Mouse (Mus musculus): ENCODE data around the gene Hspb6. TPM values are rescaled to one million over a fixed set of nuclear protein-coding genes. Genes with fewer than 3 reads are reported as not detected.

Gene Hspb6
- polyA plus RNA-seq, 1 experiment from 2014 or later: 14.2 TPM

GRCm38 (mm10) chr7:30560296-30560695 is 8.3 kb downstream of the Hspb6 start:
- 48% methylated on average over 2 of the region's 2 CpGs for WGBS
- no peak overlapping the region; the same call in 1 of the 2 replicates for H3K4me2 ChIP-seq (ENCODE audit: low read length)
- no peak overlapping the region for H3K9ac ChIP-seq (ENCODE audit: low read depth, low read length)
- no peaks in the 10 kb centered on the region for H3K9me3 ChIP-seq (ENCODE audit: control insufficient read depth, low read length)
- peaks cover 19% of the 10 kb centered on the region for H3K36me3 ChIP-seq (ENCODE audit: control insufficient read depth, insufficient read depth, low read length)
- no peak overlapping the region for H3K27ac ChIP-seq (ENCODE audit: low read depth, low read length)
- ATAC-seq: no peak
- no peak overlapping the region for H3K4me3 ChIP-seq (ENCODE audit: low read length)
- no peaks in the 10 kb centered on the region for H3K27me3 ChIP-seq (replicated peaks; ENCODE audit: control insufficient read depth, insufficient read depth, low read length)
- peaks cover 25% of the 10 kb centered on the region for H3K4me1 ChIP-seq (ENCODE audit: control insufficient read depth, insufficient read depth, low read depth, low read length)

- no peak for ATAC-seq
- H3K9ac ChIP-seq (ENCODE audit: low read depth, low read length): peak overlapping the region; percentile 69
- peak overlapping the region; percentile 89 for H3K4me2 ChIP-seq (ENCODE audit: low read length)
- 1% methylated on average over 27 of the region's 27 CpGs for WGBS
- H3K27ac ChIP-seq (ENCODE audit: low read depth, low read length): peak overlapping the region; percentile 71
- peak overlapping the region; percentile 82 for H3K4me3 ChIP-seq (ENCODE audit: low read length)
- H3K9me3 ChIP-seq (ENCODE audit: control insufficient read depth, low read length): no peaks in the 10 kb centered on the region
- peaks cover 9% of the 10 kb centered on the region for H3K36me3 ChIP-seq (ENCODE audit: control insufficient read depth, insufficient read depth, low read length)
- H3K27me3 ChIP-seq (replicated peaks; ENCODE audit: control insufficient read depth, insufficient read depth, low read length): no peaks in the 10 kb centered on the region
- H3K4me1 ChIP-seq (ENCODE audit: control insufficient read depth, insufficient read depth, low read depth, low read length): peaks cover 25% of the 10 kb centered on the region
Observed at GRCm38 (mm10) chr7:30562526-30563116, 10.6 kb downstream of the Hspb6 start.

GRCm38 (mm10) chr7:30563117-30563905 is 11.3 kb downstream of the Hspb6 start, which contains the start of the genes U2af1l4, Gm49396 and Psenen:
U2af1l4 (plus strand) TSS chr7:30563301.
Gm49396 (plus strand) TSS chr7:30563344.
Psenen (minus strand) TSS chr7:30563627.
- H3K4me3 ChIP-seq (ENCODE audit: low read length): peak within 1 kb of the TSS; percentile 82
- peak; percentile 84 for ATAC-seq
- peak within 1 kb of the TSS; percentile 93 for H3K27ac ChIP-seq (ENCODE audit: low read depth, low read length)
- no peaks in the 10 kb centered on the region for H3K9me3 ChIP-seq (ENCODE audit: control insufficient read depth, low read length)
- H3K4me1 ChIP-seq (ENCODE audit: control insufficient read depth, insufficient read depth, low read depth, low read length): peaks cover 22% of the 10 kb centered on the region
- H3K27me3 ChIP-seq (replicated peaks; ENCODE audit: control insufficient read depth, insufficient read depth, low read length): no peaks in the 10 kb centered on the region
- WGBS: under 1% methylated on average over 45 of the region's 45 CpGs
- H3K4me2 ChIP-seq (ENCODE audit: low read length): peak within 1 kb of the TSS; percentile 89
- H3K9ac ChIP-seq (ENCODE audit: low read depth, low read length): peak within 1 kb of the TSS; percentile 83
- H3K36me3 ChIP-seq (ENCODE audit: control insufficient read depth, insufficient read depth, low read length): peaks cover 13% of the 10 kb centered on the region

DNA sequence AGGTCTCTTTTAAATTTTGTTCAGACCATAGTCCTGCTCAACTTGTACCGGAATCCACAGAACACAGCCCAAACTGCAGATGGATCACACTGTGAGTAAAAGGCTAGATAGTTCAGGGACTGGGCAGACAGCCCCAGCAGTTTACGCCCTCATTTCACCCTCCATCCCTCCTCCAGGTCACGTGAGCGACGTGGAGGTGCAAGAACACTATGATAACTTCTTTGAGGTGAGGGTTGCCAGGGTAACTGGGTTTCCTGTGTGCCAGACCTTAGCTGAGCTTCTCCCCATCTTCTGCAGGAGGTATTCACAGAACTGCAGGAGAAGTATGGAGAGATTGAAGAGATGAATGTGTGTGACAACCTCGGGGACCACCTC is 11.9 kb downstream of the Hspb6 start:
- peaks cover 17% of the 10 kb centered on the region for H3K4me1 ChIP-seq (ENCODE audit: control insufficient read depth, insufficient read depth, low read depth, low read length)
- peak overlapping the region; percentile 89 for H3K4me2 ChIP-seq (ENCODE audit: low read length)
- peak overlapping the region; percentile 93 for H3K27ac ChIP-seq (ENCODE audit: low read depth, low read length)
- H3K36me3 ChIP-seq (ENCODE audit: control insufficient read depth, insufficient read depth, low read length): peaks cover 18% of the 10 kb centered on the region
- peak overlapping the region; percentile 82 for H3K4me3 ChIP-seq (ENCODE audit: low read length)
- no peak for ATAC-seq
- no peaks in the 10 kb centered on the region for H3K27me3 ChIP-seq (replicated peaks; ENCODE audit: control insufficient read depth, insufficient read depth, low read length)
- WGBS: 24% methylated on average over 6 of the region's 6 CpGs
- no peaks in the 10 kb centered on the region for H3K9me3 ChIP-seq (ENCODE audit: control insufficient read depth, low read length)
- H3K9ac ChIP-seq (ENCODE audit: low read depth, low read length): peak overlapping the region; percentile 83

- 94% methylated on average over 12 of the region's 12 CpGs for WGBS
- Histone ChIP-seq H3K9me3 (ENCODE audit: control insufficient read depth, low read length) (no peaks in the 10 kb centered on the region), H3K9ac (ENCODE audit: low read depth, low read length) (no peak within 1 kb of the TSS), H3K4me1 (ENCODE audit: control insufficient read depth, insufficient read depth, low read depth, low read length) (peaks cover 11% of the 10 kb centered on the region), H3K4me3 (ENCODE audit: low read length) (peak within 1 kb of the TSS; percentile 82; the same call in 1 of the 2 replicates), H3K27me3 (replicated peaks; ENCODE audit: control insufficient read depth, insufficient read depth, low read length) (no peaks in the 10 kb centered on the region), H3K36me3 (ENCODE audit: control insufficient read depth, insufficient read depth, low read length) (peaks cover 29% of the 10 kb centered on the region), H3K4me2 (ENCODE audit: low read length) (no peak within 1 kb of the TSS), H3K27ac (ENCODE audit: low read depth, low read length) (no peak within 1 kb of the TSS; the same call in 1 of the 2 replicates)
- no peak for ATAC-seq
Observed at GRCm38 (mm10) chr7:30564970-30565571, 13.1 kb downstream of the Hspb6 start, which contains the start of gene Igflr1. Igflr1 (plus strand) TSS chr7:30565427.

- no peak overlapping the region for H3K4me2 ChIP-seq (ENCODE audit: low read length)
- 90% methylated on average over 9 of the region's 9 CpGs for WGBS
- no peak overlapping the region for H3K4me3 ChIP-seq (ENCODE audit: low read length)
- no peaks in the 10 kb centered on the region for H3K9me3 ChIP-seq (ENCODE audit: control insufficient read depth, low read length)
- no peak overlapping the region for H3K27ac ChIP-seq (ENCODE audit: low read depth, low read length)
- no peak overlapping the region for H3K9ac ChIP-seq (ENCODE audit: low read depth, low read length)
- H3K4me1 ChIP-seq (ENCODE audit: control insufficient read depth, insufficient read depth, low read depth, low read length): peaks cover 9% of the 10 kb centered on the region
- no peaks in the 10 kb centered on the region for H3K27me3 ChIP-seq (replicated peaks; ENCODE audit: control insufficient read depth, insufficient read depth, low read length)
- ATAC-seq: no peak
- peaks cover 35% of the 10 kb centered on the region for H3K36me3 ChIP-seq (ENCODE audit: control insufficient read depth, insufficient read depth, low read length)
Observed at GRCm38 (mm10) chr7:30566033-30566432, 14.1 kb downstream of the Hspb6 start.

- Histone ChIP-seq H3K27me3 (replicated peaks; ENCODE audit: control insufficient read depth, insufficient read depth, low read length) (no peaks in the 10 kb centered on the region), H3K27ac (ENCODE audit: low read depth, low read length) (no peak overlapping the region), H3K9ac (ENCODE audit: low read depth, low read length) (no peak overlapping the region), H3K4me3 (ENCODE audit: low read length) (no peak overlapping the region), H3K4me1 (ENCODE audit: control insufficient read depth, insufficient read depth, low read depth, low read length) (peaks cover 7% of the 10 kb centered on the region), H3K4me2 (ENCODE audit: low read length) (no peak overlapping the region), H3K36me3 (ENCODE audit: control insufficient read depth, insufficient read depth, low read length) (peaks cover 43% of the 10 kb centered on the region), H3K9me3 (ENCODE audit: control insufficient read depth, low read length) (no peaks in the 10 kb centered on the region)
- ATAC-seq: no peak
- 90% methylated on average over 11 of the region's 11 CpGs for WGBS
Observed at GRCm38 (mm10) chr7:30567555-30567954, 15.6 kb downstream of the Hspb6 start.

DNA sequence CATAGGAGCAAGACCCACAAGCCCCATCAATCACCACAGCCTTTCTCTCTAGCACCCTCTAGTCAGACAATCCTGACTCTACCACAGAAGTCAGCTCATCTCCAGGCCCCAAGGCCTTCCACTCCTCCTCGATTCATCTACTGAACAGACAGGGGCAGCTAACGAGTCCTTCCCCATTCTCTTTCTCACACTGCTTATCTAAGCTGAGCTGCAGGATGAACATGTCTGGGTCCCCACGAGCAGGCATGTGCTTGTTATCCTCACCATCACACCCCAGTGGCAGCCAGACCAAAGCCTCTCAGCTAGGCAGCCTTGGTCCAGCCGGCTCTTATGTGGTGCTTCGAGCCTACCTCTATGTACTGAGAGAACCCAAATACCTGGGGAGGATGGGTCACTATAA is 20.4 kb downstream of the Hspb6 start:
- H3K4me3 ChIP-seq (ENCODE audit: low read length): no peak overlapping the region
- no peak overlapping the region for H3K4me2 ChIP-seq (ENCODE audit: low read length)
- H3K9me3 ChIP-seq (ENCODE audit: control insufficient read depth, low read length): no peaks in the 10 kb centered on the region
- no peak overlapping the region for H3K27ac ChIP-seq (ENCODE audit: low read depth, low read length)
- H3K9ac ChIP-seq (ENCODE audit: low read depth, low read length): no peak overlapping the region
- H3K27me3 ChIP-seq (replicated peaks; ENCODE audit: control insufficient read depth, insufficient read depth, low read length): no peaks in the 10 kb centered on the region
- peaks cover 80% of the 10 kb centered on the region for H3K36me3 ChIP-seq (ENCODE audit: control insufficient read depth, insufficient read depth, low read length)
- ATAC-seq: no peak
- H3K4me1 ChIP-seq (ENCODE audit: control insufficient read depth, insufficient read depth, low read depth, low read length): no peaks in the 10 kb centered on the region
- WGBS: 89% methylated on average over 4 of the region's 5 CpGs

DNA sequence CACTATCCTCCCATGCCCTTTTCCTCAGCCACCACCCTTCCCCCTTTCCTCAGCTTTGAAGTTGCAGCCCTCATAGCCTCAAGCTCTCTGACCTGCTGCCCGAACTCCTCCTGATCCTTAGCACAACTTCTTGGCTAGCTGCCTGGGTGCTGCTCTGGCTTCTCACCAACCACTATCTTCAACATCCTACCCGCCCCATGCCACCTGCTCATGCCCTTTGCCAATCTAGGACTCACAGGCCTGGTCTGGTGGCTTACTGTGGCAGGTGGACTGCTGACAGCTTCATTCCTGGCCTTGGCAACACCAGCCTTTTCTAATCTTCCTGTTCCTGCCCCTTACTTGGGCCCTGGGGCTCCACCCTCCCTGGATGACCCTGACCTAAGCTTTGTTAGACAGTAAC is 21.0 kb downstream of the Hspb6 start:
- Histone ChIP-seq H3K36me3 (ENCODE audit: control insufficient read depth, insufficient read depth, low read length) (peaks cover 82% of the 10 kb centered on the region), H3K27ac (ENCODE audit: low read depth, low read length) (no peak overlapping the region), H3K9ac (ENCODE audit: low read depth, low read length) (no peak overlapping the region), H3K4me2 (ENCODE audit: low read length) (no peak overlapping the region), H3K9me3 (ENCODE audit: control insufficient read depth, low read length) (no peaks in the 10 kb centered on the region), H3K27me3 (replicated peaks; ENCODE audit: control insufficient read depth, insufficient read depth, low read length) (no peaks in the 10 kb centered on the region), H3K4me1 (ENCODE audit: control insufficient read depth, insufficient read depth, low read depth, low read length) (no peaks in the 10 kb centered on the region), H3K4me3 (ENCODE audit: low read length) (no peak overlapping the region)
- WGBS: 73% methylated on average over 2 of the region's 2 CpGs
- no peak for ATAC-seq

Data from hindbrain, embryonic 16.5 days (tissue).